ENCODE assay signal across 20 mouse cellular contexts in the genomic region with DNA sequence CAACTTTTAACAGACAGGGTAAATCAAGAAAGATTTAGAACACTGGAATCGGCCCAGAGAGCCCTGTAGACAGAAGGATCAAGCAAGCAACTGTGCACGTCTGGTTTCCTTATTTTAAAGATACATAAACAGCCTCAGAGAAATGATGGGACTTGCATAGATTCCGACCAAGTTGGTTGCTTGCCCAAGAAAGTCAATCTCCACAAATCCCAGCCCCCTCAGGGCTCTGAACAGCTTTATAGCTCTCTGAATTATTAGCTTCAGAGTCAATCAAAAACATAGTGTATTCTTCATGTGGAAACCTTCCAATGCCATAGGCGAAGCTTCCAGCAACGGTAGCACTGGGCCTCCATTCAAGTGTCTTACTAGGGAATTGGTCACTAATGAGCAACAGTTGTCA.
DNase-seq lines count a peak whose midpoint lies in the region; ATAC-seq lines count a peak whose summit lies in the region.
"Had no signal": no experiment of that assay in that cellular context is flagged by ENCODE, and none has a peak within 500 bp of the region (broad histone marks: within the 10 kb centered on the region; RNA-seq: fewer than 3 reads in every experiment).

No protein-coding gene starts in this region.

- H3K4me1 ChIP-seq in kidney, embryonic 16.5 days (ENCODE audit: insufficient read depth, low read length): 0 out of 2 replicates have a peak, but pooled peaks cover 7% of the 10 kb centered on the region
- H3K4me1 ChIP-seq in lung, embryonic 16.5 days (replicated peaks; ENCODE audit: control insufficient read depth, insufficient read depth, low read length): peaks cover 15% of the 10 kb centered on the region
- H3K4me1 ChIP-seq in limb, embryonic 10.5 days: peaks cover 27% of the 10 kb centered on the region
- no peaks in the 10 kb centered on the region for H3K4me1 ChIP-seq in hindbrain, embryonic 12.5 days
- H3K4me1 ChIP-seq: hindbrain, embryonic 15.5 days had no signal

- no peaks in the 10 kb centered on the region for H3K27me3 ChIP-seq in kidney, embryonic 16.5 days (ENCODE audit: insufficient read depth, low read length)
- H3K27me3 ChIP-seq in lung, embryonic 16.5 days (ENCODE audit: control insufficient read depth, insufficient read depth, low read depth, low read length): no peaks in the 10 kb centered on the region
- no peaks in the 10 kb centered on the region for H3K27me3 ChIP-seq in limb, embryonic 10.5 days (ENCODE audit: low read depth, poor library complexity, severe bottlenecking)
- H3K27me3 ChIP-seq in hindbrain, embryonic 12.5 days: no peaks in the 10 kb centered on the region
- H3K27me3 ChIP-seq: embryonic facial prominence, embryonic 13.5 days; heart, embryonic 13.5 days; hindbrain, embryonic 15.5 days had no signal

- no peak for ATAC-seq in kidney, embryonic 16.5 days (ENCODE audit: low FRiP score, low TSS enrichment)
- no peak for ATAC-seq in lung, embryonic 16.5 days (ENCODE audit: low read depth)
- ATAC-seq in hindbrain, embryonic 12.5 days (ENCODE audit: low FRiP score): no peak
- ATAC-seq: forebrain, embryonic 14.5 days had no signal

- no peak for DNase-seq in kidney, postnatal 25 days
- DNase-seq in lung, adult 18-20 months: no peak
- no peak for DNase-seq in limb, embryonic 10.5 days (ENCODE audit: low spot score)
- DNase-seq in embryo, embryonic 11 days: no peak
- DNase-seq: adrenal gland, adult 8-10 months; adrenal gland, postnatal 25 days; B cell, adult 2 months; cerebellum, adult 18-20 months; cerebellum, adult 9-10 months; gastrocnemius, postnatal 25 days; heart, adult 2 months had no signal

- peaks cover 2% of the 10 kb centered on the region; the same call in 1 of the 2 replicates for H3K9me3 ChIP-seq in kidney, embryonic 16.5 days (ENCODE audit: low read length)
- peaks cover 2% of the 10 kb centered on the region; the same call in 1 of the 2 replicates for H3K9me3 ChIP-seq in lung, embryonic 16.5 days (ENCODE audit: control insufficient read depth, low read length)
- no peaks in the 10 kb centered on the region; the same call in 1 of the 2 replicates for H3K9me3 ChIP-seq in limb, embryonic 10.5 days (replicated peaks)
- no peaks in the 10 kb centered on the region for H3K9me3 ChIP-seq in hindbrain, embryonic 12.5 days (replicated peaks)
- H3K9me3 ChIP-seq: embryonic facial prominence, embryonic 13.5 days; heart, embryonic 10.5 days; heart, embryonic 13.5 days; hindbrain, embryonic 15.5 days had no signal

- whole genome bisulfite sequencing in kidney, embryonic 16.5 days: 52% methylated on average over 5 of the region's 5 CpGs
- WGBS in lung, embryonic 16.5 days: 59% methylated on average over 5 of the region's 5 CpGs
- WGBS in limb, embryonic 10.5 days: 66% methylated on average over 5 of the region's 5 CpGs
- WGBS in hindbrain, embryonic 12.5 days: 82% methylated on average over 5 of the region's 5 CpGs

- no peak overlapping the region for H3K4me2 ChIP-seq in kidney, embryonic 16.5 days (replicated peaks; ENCODE audit: low read depth, low read length)
- no peak overlapping the region for H3K4me2 ChIP-seq in lung, embryonic 16.5 days (ENCODE audit: low read depth, low read length)
- H3K4me2 ChIP-seq in hindbrain, embryonic 12.5 days (replicated peaks): no peak overlapping the region
- H3K4me2 ChIP-seq: embryonic facial prominence, embryonic 13.5 days; heart, embryonic 13.5 days; hindbrain, embryonic 15.5 days had no signal

- H3K9ac ChIP-seq in kidney, embryonic 16.5 days (replicated peaks; ENCODE audit: low read length): no peak overlapping the region
- no peak overlapping the region for H3K9ac ChIP-seq in lung, embryonic 16.5 days (ENCODE audit: low read length)
- no peak overlapping the region for H3K9ac ChIP-seq in hindbrain, embryonic 12.5 days
- H3K9ac ChIP-seq: embryonic facial prominence, embryonic 13.5 days; heart, embryonic 13.5 days; hindbrain, embryonic 15.5 days had no signal

- no peaks in the 10 kb centered on the region for H3K36me3 ChIP-seq in kidney, embryonic 16.5 days (ENCODE audit: insufficient read depth, low read length)
- H3K36me3 ChIP-seq in lung, embryonic 16.5 days (ENCODE audit: control insufficient read depth, insufficient read depth, low read length): no peaks in the 10 kb centered on the region
- H3K36me3 ChIP-seq in limb, embryonic 10.5 days: peaks cover under 1% of the 10 kb centered on the region; the same call in 1 of the 2 replicates
- H3K36me3 ChIP-seq in hindbrain, embryonic 12.5 days: no peaks in the 10 kb centered on the region
- H3K36me3 ChIP-seq: embryonic facial prominence, embryonic 13.5 days; G1E; heart, embryonic 10.5 days; hindbrain, embryonic 15.5 days had no signal

- 0 out of 2 replicates have a peak overlapping the region, but pooled peaks have one; percentile 7 for H3K27ac ChIP-seq in kidney, embryonic 16.5 days (ENCODE audit: low read length)
- 0 out of 2 replicates have a peak overlapping the region, but pooled peaks have one; percentile 22 for H3K27ac ChIP-seq in lung, embryonic 16.5 days (ENCODE audit: low read length)
- peak overlapping the region; percentile 19; the same call in 1 of the 2 replicates for H3K27ac ChIP-seq in limb, embryonic 10.5 days
- no peak overlapping the region for H3K27ac ChIP-seq in hindbrain, embryonic 12.5 days
- H3K27ac ChIP-seq: embryonic facial prominence, embryonic 13.5 days; heart, adult 2 months; heart, embryonic 10.5 days; heart, embryonic 13.5 days; hindbrain, embryonic 15.5 days had no signal

- no peak overlapping the region for H3K4me3 ChIP-seq in kidney, embryonic 16.5 days (ENCODE audit: low read length)
- no peak overlapping the region for H3K4me3 ChIP-seq in lung, embryonic 16.5 days (ENCODE audit: low read length)
- no peak overlapping the region for H3K4me3 ChIP-seq in limb, embryonic 10.5 days
- no peak overlapping the region for H3K4me3 ChIP-seq in hindbrain, embryonic 12.5 days
- H3K4me3 ChIP-seq: embryonic facial prominence, embryonic 13.5 days; heart, adult 2 months; heart, embryonic 10.5 days; heart, embryonic 13.5 days; hindbrain, embryonic 15.5 days had no signal
